Mouse (Mus musculus) lung, adult 2 months (tissue): Measurements from ENCODE around the gene Spred1. TPM values are rescaled to one million over a fixed set of nuclear protein-coding genes. Genes with fewer than 3 reads are reported as not detected.

Experiments
- DNase-seq: peaks from one replicate; pipeline ENCODE4 v3.0.0; 2022
- H3K4me1 ChIP-seq: fragments of 200-500 bp; 2 replicates; pipeline ENCODE4 v1.6.1; 2011; ENCODE audit warnings: low read length; ENCODE audit not compliant: control insufficient read depth, insufficient read depth
- H3K4me3 ChIP-seq: fragments of 200-500 bp; replicated peaks from 2 replicates; pipeline ENCODE3; 2011; ENCODE audit warnings: low read depth, mild to moderate bottlenecking, control low read depth, low read length; ENCODE audit errors: extremely low read depth
- CTCF ChIP-seq: fragments of 200-500 bp; IDR thresholded peaks from 2 replicates; pipeline ENCODE4 v1.5.1; 2011; ENCODE audit warnings: mild to moderate bottlenecking, low read length, control low read depth; ENCODE audit not compliant: insufficient read depth
- POLR2A ChIP-seq: fragments of 200-500 bp; IDR thresholded peaks from 2 replicates; pipeline ENCODE4 v1.6.1; 2011; ENCODE audit warnings: low read depth, mild to moderate bottlenecking, control low read depth, low read length, borderline replicate concordance; ENCODE audit errors: extremely low read depth
- WGBS: fragments of 180-500 bp; shearing (Covaris S2); methylation state at CpG from one replicate; pipeline ENCODE4 v1.1.7; 2018; 5-methylcytosine and 5-hydroxymethylcytosine counted together
- polyA plus RNA-seq: library from polyadenylated mRNA; depleted of rRNA; stranded (reverse); fragments of >200 nt; gene quantifications from 2 replicates; pipeline ENCODE4 v1.2.3, GENCODE M21; 2012

Gene Spred1
- polyA plus RNA-seq, 1 experiment, result 8.4 TPM

GRCm38 (mm10) chr2:117176066-117176465, 54.9 kb downstream of the Spred1 start:
- no peak overlapping the region for H3K4me3 ChIP-seq
- peaks cover 2% of the 10 kb centered on the region; the same call in 1 of the 2 replicates for H3K4me1 ChIP-seq
- WGBS, result 74% methylated on average over 4 of the region's 4 CpGs
- DNase-seq, result no peak
- TF ChIP-seq CTCF (no peak), POLR2A (no peak)

GRCm38 (mm10) chr2:117176937-117177336, 55.8 kb downstream of the Spred1 start:
- Histone ChIP-seq H3K4me3 (no peak overlapping the region), H3K4me1 (peaks cover 2% of the 10 kb centered on the region; the same call in 1 of the 2 replicates)
- no peak for TF ChIP-seq CTCF
- TF ChIP-seq POLR2A, result no peak
- DNase-seq, result no peak
- 68% methylated on average over 4 of the region's 4 CpGs for WGBS

- peak; percentile 98 for TF ChIP-seq CTCF
- TF ChIP-seq POLR2A, result no peak
- WGBS, result 30% methylated on average over 7 of the region's 7 CpGs
- Histone ChIP-seq H3K4me3 (no peak overlapping the region), H3K4me1 (peaks cover 4% of the 10 kb centered on the region)
- peak; percentile 81 for DNase-seq
Observed at GRCm38 (mm10) chr2:117180250-117180885, 59.2 kb downstream of the Spred1 start.

- no peak overlapping the region for H3K4me3 ChIP-seq
- TF ChIP-seq POLR2A (no peak), CTCF (no peak)
- DNase-seq, result no peak
- WGBS, result 54% methylated on average over 4 of the region's 4 CpGs
- peaks cover 4% of the 10 kb centered on the region for H3K4me1 ChIP-seq
Observed at GRCm38 (mm10) chr2:117185587-117185986, 64.4 kb downstream of the Spred1 start.

- DNase-seq, result no peak
- H3K4me1 ChIP-seq, result no peaks in the 10 kb centered on the region
- H3K4me3 ChIP-seq, result no peak overlapping the region
- TF ChIP-seq CTCF (no peak), POLR2A (no peak)
Observed at GRCm38 (mm10) chr2:117190915-117191314, 69.7 kb downstream of the Spred1 start.

GRCm38 (mm10) chr2:117194309-117194708, 73.1 kb downstream of the Spred1 start:
- no peak for TF ChIP-seq POLR2A
- no peak for TF ChIP-seq CTCF
- no peak for DNase-seq
- Histone ChIP-seq H3K4me1 (no peaks in the 10 kb centered on the region), H3K4me3 (no peak overlapping the region)

GRCm38 (mm10) chr2:117195151-117195550, 74.0 kb downstream of the Spred1 start:
- Histone ChIP-seq H3K4me1 (no peaks in the 10 kb centered on the region), H3K4me3 (no peak overlapping the region)
- DNase-seq, result no peak
- TF ChIP-seq CTCF (no peak), POLR2A (no peak)
- 40% methylated on average over 2 of the region's 2 CpGs for WGBS

- DNase-seq, result no peak
- H3K4me1 ChIP-seq, result no peaks in the 10 kb centered on the region
- no peak for TF ChIP-seq POLR2A
- no peak for TF ChIP-seq CTCF
- H3K4me3 ChIP-seq, result no peak overlapping the region
- WGBS, result 49% methylated on average over 7 of the region's 7 CpGs
Observed at GRCm38 (mm10) chr2:117195578-117195977, 74.4 kb downstream of the Spred1 start.

- 47% methylated on average over 9 of the region's 9 CpGs for WGBS
- DNase-seq, result no peak
- H3K4me1 ChIP-seq, result no peaks in the 10 kb centered on the region
- TF ChIP-seq CTCF, result no peak
- no peak overlapping the region for H3K4me3 ChIP-seq
Observed at GRCm38 (mm10) chr2:117200869-117201338, 79.7 kb downstream of the Spred1 start.

- WGBS, result 38% methylated on average over 5 of the region's 5 CpGs
- TF ChIP-seq CTCF (no peak), POLR2A (no peak)
- no peak for DNase-seq
- no peak overlapping the region for H3K4me3 ChIP-seq
- no peaks in the 10 kb centered on the region for H3K4me1 ChIP-seq
Observed at GRCm38 (mm10) chr2:117203350-117203749, 82.2 kb downstream of the Spred1 start.

- 47% methylated on average over 3 of the region's 3 CpGs for WGBS
- no peaks in the 10 kb centered on the region for H3K4me1 ChIP-seq
- TF ChIP-seq CTCF (no peak), POLR2A (no peak)
- H3K4me3 ChIP-seq, result no peak overlapping the region
- no peak for DNase-seq
Observed at GRCm38 (mm10) chr2:117204534-117204933, 83.4 kb downstream of the Spred1 start.
